Mouse (Mus musculus) limb, embryonic 12.5 days (tissue): ENCODE results near the gene Cacna1d. TPM values are rescaled to one million over a fixed set of nuclear protein-coding genes. Genes with fewer than 3 reads are reported as not detected.

Experiments used
- ATAC-seq: fragments of 200-750 bp; cut with Nextera tagmentation; 2 replicates; pipeline ENCODE4 v1.8.0; 2017; ENCODE audit warnings: low read depth, moderate TSS enrichment; ENCODE audit not compliant: insufficient number of reproducible peaks, insufficient read depth, low FRiP score, low TSS enrichment
- H3K27ac ChIP-seq: fragments of 300-500 bp; sonication (generic); 2 replicates; pipeline ENCODE4 v1.5.1; 2016; ENCODE audit warnings: mild to moderate bottlenecking, moderate library complexity
- H3K27me3 ChIP-seq: fragments of 300-500 bp; sonication (generic); 2 replicates; pipeline ENCODE4 v1.6.1; 2016; ENCODE audit warnings: mild to moderate bottlenecking, moderate library complexity
- H3K36me3 ChIP-seq: fragments of 300-500 bp; sonication (generic); 2 replicates; pipeline ENCODE4 v1.6.1; 2016; ENCODE audit warnings: mild to moderate bottlenecking, moderate library complexity
- H3K4me1 ChIP-seq: fragments of 300-500 bp; sonication (generic); replicated peaks from 2 replicates; pipeline ENCODE4 v1.6.1; 2016
- H3K4me2 ChIP-seq: fragments of 300-500 bp; sonication (generic); 2 replicates; pipeline ENCODE4 v1.6.1; 2016; ENCODE audit warnings: mild to moderate bottlenecking, moderate library complexity
- H3K4me3 ChIP-seq: fragments of 300-500 bp; sonication (generic); replicated peaks from 2 replicates; pipeline ENCODE4 v1.5.1; 2016; ENCODE audit warnings: mild to moderate bottlenecking
- H3K9ac ChIP-seq: fragments of 300-500 bp; sonication (generic); replicated peaks from 2 replicates; pipeline ENCODE4 v1.6.1; 2016; ENCODE audit warnings: mild to moderate bottlenecking, moderate library complexity
- H3K9me3 ChIP-seq: fragments of 300-500 bp; sonication (generic); 2 replicates; pipeline ENCODE4 v1.6.1; 2016; ENCODE audit warnings: mild to moderate bottlenecking, moderate library complexity
- WGBS: fragments of 180-500 bp; shearing (Covaris S2); methylation state at CpG from one replicate; pipeline ENCODE4 v1.1.7; 2016; 5-methylcytosine and 5-hydroxymethylcytosine counted together
- polyA plus RNA-seq: library from polyadenylated mRNA; unstranded; fragments of >200 nt; fragmentation: Nextera tagmentation; extraction: Ambion mirVana; gene quantifications from 2 replicates; pipeline ENCODE4 v1.2.1, GENCODE M21; 2016

Cacna1d gene
- polyA plus RNA-seq, 1 experiment from 2014 or later: 3.0 TPM

DNA sequence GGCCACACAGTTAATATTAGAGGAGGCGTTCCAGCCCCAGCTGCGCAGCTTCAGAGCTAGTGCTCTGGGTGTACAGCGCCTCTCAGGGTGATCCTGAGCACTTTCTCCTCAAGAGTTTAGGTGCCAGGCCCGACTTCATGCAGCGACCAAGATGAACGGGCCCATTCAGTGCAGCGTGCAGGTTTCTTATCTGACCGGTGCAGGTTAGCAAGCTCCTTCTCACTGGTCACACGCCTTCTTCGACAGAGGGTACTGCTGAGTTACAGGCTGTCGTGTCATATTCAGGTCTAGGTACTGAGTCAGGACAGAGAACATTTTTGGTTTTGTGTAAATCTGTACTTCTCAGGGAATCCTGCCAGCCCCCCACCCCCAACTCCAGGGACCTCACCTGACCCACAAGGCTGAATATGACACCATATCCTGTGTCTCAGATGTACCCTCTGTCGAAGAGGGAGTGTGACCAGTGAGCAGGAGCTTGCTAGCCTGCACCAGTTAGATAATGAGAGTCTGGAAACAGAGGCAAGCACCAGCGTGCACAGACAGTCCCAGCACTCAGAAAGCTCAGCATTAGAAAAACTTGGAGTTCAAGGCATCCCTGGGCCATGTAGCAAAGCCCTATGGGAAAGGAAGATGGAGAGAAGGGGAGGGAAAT is 249.0 kb downstream of the Cacna1d start:
- 82% methylated on average over 13 of the region's 13 CpGs for WGBS
- H3K9me3 ChIP-seq: no peaks in the 10 kb centered on the region
- no peak overlapping the region for H3K27ac ChIP-seq
- no peak overlapping the region for H3K4me2 ChIP-seq
- no peak overlapping the region for H3K4me3 ChIP-seq
- no peaks in the 10 kb centered on the region for H3K36me3 ChIP-seq
- no peak for ATAC-seq
- no peaks in the 10 kb centered on the region for H3K4me1 ChIP-seq
- H3K27me3 ChIP-seq: no peaks in the 10 kb centered on the region
- H3K9ac ChIP-seq: no peak overlapping the region

DNA sequence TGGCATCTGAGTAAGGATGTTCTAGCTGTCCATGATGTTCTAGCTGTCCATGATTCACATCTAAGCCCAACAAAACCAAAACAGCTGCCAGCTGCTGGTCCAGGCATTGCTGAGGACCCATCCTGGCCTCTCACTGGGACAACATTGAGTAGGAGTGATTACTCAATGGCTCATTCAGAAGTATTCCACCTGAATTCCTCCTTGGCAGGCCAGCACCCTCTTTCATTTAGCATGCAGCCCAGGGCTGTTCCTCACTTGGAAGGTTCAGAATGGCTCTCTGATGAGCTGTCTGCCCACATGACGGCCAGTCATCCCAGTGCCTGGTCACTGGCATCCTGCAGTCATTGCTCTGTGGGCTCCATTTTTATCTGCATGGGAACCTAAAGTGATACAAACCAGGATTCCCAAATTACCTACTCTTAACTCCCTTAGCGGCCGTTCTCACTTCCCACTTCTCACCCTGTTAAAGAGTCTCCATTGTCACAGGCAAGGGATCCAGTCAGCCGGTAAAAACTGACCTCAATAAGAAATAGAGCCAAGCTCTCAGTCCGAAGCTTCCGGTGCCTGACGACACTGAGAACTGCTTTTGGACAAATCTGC is 250.2 kb downstream of the Cacna1d start:
- no peak for ATAC-seq
- no peaks in the 10 kb centered on the region for H3K9me3 ChIP-seq
- H3K36me3 ChIP-seq: no peaks in the 10 kb centered on the region
- WGBS: 83% methylated on average over 7 of the region's 7 CpGs
- no peaks in the 10 kb centered on the region for H3K27me3 ChIP-seq
- no peak overlapping the region for H3K9ac ChIP-seq
- no peak overlapping the region for H3K27ac ChIP-seq
- no peak overlapping the region for H3K4me3 ChIP-seq
- H3K4me2 ChIP-seq: no peak overlapping the region
- H3K4me1 ChIP-seq: no peaks in the 10 kb centered on the region

DNA sequence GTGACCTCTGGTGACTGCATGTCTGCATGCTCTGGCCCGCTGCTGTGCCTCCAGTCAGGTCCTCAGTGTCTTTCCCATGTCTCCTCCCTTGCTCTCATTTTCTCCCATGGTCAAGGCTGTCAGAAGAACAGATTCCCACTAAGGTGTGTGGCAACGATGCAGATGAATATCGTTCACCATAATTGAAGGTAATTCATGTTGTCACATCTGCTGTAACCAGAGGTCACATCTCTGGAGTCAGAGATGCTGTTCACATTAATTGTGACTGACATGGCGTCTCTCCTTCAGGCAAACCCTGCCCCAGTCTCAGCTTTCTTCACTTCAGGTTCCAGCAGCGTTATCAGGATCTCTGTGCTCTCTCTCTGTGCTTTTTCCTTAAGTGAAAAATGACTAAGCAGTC is 252.4 kb downstream of the Cacna1d start:
- no peak for ATAC-seq
- H3K27me3 ChIP-seq: no peaks in the 10 kb centered on the region
- H3K27ac ChIP-seq: no peak overlapping the region
- H3K4me1 ChIP-seq: no peaks in the 10 kb centered on the region
- no peaks in the 10 kb centered on the region for H3K9me3 ChIP-seq
- no peaks in the 10 kb centered on the region for H3K36me3 ChIP-seq
- H3K4me2 ChIP-seq: no peak overlapping the region
- H3K4me3 ChIP-seq: no peak overlapping the region
- H3K9ac ChIP-seq: no peak overlapping the region
- 89% methylated on average over 5 of the region's 5 CpGs for WGBS

DNA sequence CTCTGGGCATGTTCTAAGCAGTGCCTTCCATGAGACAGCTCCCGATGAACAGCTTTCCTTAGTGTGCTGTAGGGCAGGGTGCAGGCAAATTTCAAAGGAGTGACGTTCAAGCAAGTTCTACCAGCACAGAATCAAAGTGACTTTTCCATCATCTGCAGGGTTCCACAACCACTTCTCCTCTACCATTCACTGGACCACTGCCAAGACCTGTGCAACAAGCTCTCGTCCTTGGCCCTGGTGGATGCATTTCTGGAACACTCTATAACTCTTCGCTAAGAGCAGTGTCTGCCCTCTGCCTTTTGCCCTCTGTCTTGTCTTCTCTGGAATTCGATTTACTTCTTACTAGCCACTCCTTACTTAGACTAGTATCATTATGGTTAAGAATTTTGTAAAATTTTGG is 266.1 kb downstream of the Cacna1d start:
- Histone ChIP-seq H3K4me1 (no peaks in the 10 kb centered on the region), H3K9ac (no peak overlapping the region), H3K9me3 (no peaks in the 10 kb centered on the region), H3K4me3 (no peak overlapping the region), H3K27me3 (no peaks in the 10 kb centered on the region), H3K36me3 (no peaks in the 10 kb centered on the region), H3K4me2 (no peak overlapping the region), H3K27ac (no peak overlapping the region)
- ATAC-seq: no peak
- WGBS: 82% methylated on average over 5 of the region's 5 CpGs

DNA sequence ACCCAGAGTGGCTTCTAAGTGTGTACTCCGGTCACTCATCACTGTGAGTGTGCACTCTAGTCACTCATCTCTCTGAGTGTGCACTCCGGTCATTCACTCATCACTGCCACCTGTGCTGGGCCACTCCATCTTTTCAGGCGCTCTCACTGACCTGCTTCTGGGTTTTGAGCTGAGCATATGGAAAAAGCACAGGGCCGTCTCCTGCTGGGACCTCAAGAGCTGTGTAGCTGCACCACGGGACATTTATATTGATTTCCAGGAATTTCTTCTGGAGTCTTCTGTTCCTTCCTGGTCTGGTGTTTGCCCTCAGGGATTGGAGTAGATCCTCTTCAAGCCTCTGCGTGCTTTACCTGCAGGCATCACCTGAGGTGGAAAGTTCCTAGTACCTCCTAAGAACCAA is 269.2 kb downstream of the Cacna1d start:
- WGBS: 88% methylated on average over 6 of the region's 6 CpGs
- Histone ChIP-seq H3K9me3 (no peaks in the 10 kb centered on the region), H3K4me2 (no peak overlapping the region), H3K9ac (no peak overlapping the region), H3K4me3 (no peak overlapping the region), H3K36me3 (no peaks in the 10 kb centered on the region), H3K4me1 (peaks cover 11% of the 10 kb centered on the region), H3K27me3 (no peaks in the 10 kb centered on the region), H3K27ac (no peak overlapping the region)
- ATAC-seq: no peak

DNA sequence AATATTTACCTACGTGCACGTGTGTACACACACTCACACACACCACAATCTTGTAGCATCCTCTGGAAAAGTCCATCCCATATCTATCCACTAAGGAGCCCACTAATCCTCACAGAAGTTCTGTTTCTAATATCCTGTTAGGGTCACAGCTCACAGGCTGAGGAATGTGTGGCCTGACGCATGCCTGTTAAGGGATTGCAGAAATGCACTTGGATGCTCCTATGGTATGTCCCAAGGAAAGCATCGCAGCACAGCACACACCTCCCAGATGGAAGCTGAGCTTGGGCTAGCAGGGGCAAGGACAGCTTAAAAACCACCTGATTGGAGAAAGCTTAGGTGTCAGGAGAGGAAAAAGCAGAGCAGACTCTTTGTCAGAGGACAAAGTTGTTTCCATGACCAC is 271.4 kb downstream of the Cacna1d start:
- Histone ChIP-seq H3K9me3 (no peaks in the 10 kb centered on the region), H3K4me2 (no peak overlapping the region), H3K4me1 (peaks cover 11% of the 10 kb centered on the region), H3K36me3 (no peaks in the 10 kb centered on the region), H3K27ac (no peak overlapping the region), H3K27me3 (no peaks in the 10 kb centered on the region), H3K9ac (no peak overlapping the region), H3K4me3 (no peak overlapping the region)
- 63% methylated on average over 4 of the region's 4 CpGs for WGBS
- ATAC-seq: no peak

DNA sequence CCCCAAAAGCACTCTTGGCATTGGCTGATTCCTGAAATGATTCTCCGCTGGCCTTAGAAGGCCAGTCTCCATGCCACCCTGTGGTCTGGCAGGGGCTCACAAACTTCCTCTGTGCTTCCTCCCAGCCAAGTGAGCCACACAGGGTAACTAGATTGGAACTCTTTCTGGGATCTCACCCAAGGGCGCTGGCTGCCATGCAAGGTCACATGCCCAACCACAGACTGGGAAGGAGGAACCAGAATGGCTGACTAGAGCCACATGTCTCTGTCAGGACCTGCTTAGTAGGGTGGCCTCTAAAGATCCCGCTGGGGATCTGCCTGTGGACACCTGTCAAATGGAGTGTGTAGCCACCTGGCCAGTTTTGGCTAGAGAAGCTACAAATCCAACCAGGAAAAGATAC is 273.1 kb downstream of the Cacna1d start:
- 91% methylated on average over 3 of the region's 3 CpGs for WGBS
- H3K27ac ChIP-seq: no peak overlapping the region
- H3K9ac ChIP-seq: no peak overlapping the region
- H3K4me3 ChIP-seq: no peak overlapping the region
- no peaks in the 10 kb centered on the region for H3K36me3 ChIP-seq
- peaks cover 11% of the 10 kb centered on the region for H3K4me1 ChIP-seq
- H3K4me2 ChIP-seq: no peak overlapping the region
- no peak for ATAC-seq
- H3K9me3 ChIP-seq: no peaks in the 10 kb centered on the region
- no peaks in the 10 kb centered on the region for H3K27me3 ChIP-seq

GRCm38 (mm10) chr14:30217124-30217523 is 274.1 kb downstream of the Cacna1d start:
- no peak for ATAC-seq
- 78% methylated on average over 2 of the region's 2 CpGs for WGBS
- peaks cover 11% of the 10 kb centered on the region for H3K4me1 ChIP-seq
- H3K27me3 ChIP-seq: no peaks in the 10 kb centered on the region
- H3K4me3 ChIP-seq: no peak overlapping the region
- H3K36me3 ChIP-seq: no peaks in the 10 kb centered on the region
- H3K9me3 ChIP-seq: no peaks in the 10 kb centered on the region
- H3K27ac ChIP-seq: no peak overlapping the region
- H3K9ac ChIP-seq: no peak overlapping the region
- H3K4me2 ChIP-seq: no peak overlapping the region

GRCm38 (mm10) chr14:30208156-30208555 is 283.1 kb downstream of the Cacna1d start:
- no peaks in the 10 kb centered on the region for H3K27me3 ChIP-seq
- H3K4me2 ChIP-seq: no peak overlapping the region
- H3K36me3 ChIP-seq: no peaks in the 10 kb centered on the region
- no peaks in the 10 kb centered on the region for H3K4me1 ChIP-seq
- no peak overlapping the region for H3K27ac ChIP-seq
- H3K9ac ChIP-seq: no peak overlapping the region
- 0 out of 2 replicates have a peak, but pooled peaks cover 3% of the 10 kb centered on the region for H3K9me3 ChIP-seq
- H3K4me3 ChIP-seq: no peak overlapping the region
- no peak for ATAC-seq

- no peaks in the 10 kb centered on the region for H3K27me3 ChIP-seq
- H3K4me1 ChIP-seq: no peaks in the 10 kb centered on the region
- H3K27ac ChIP-seq: no peak overlapping the region
- no peak overlapping the region for H3K9ac ChIP-seq
- 0 out of 2 replicates have a peak, but pooled peaks cover 3% of the 10 kb centered on the region for H3K9me3 ChIP-seq
- H3K36me3 ChIP-seq: no peaks in the 10 kb centered on the region
- ATAC-seq: no peak
- no peak overlapping the region for H3K4me2 ChIP-seq
- no peak overlapping the region for H3K4me3 ChIP-seq
- 65% methylated on average over 3 of the region's 3 CpGs for WGBS
Measured at GRCm38 (mm10) chr14:30205821-30206220, 285.4 kb downstream of the Cacna1d start.

GRCm38 (mm10) chr14:30204526-30204925 is 286.7 kb downstream of the Cacna1d start:
- H3K4me2 ChIP-seq: no peak overlapping the region
- H3K27ac ChIP-seq: no peak overlapping the region
- no peak for ATAC-seq
- no peaks in the 10 kb centered on the region for H3K4me1 ChIP-seq
- H3K4me3 ChIP-seq: no peak overlapping the region
- H3K27me3 ChIP-seq: no peaks in the 10 kb centered on the region
- no peak overlapping the region for H3K9ac ChIP-seq
- 0 out of 2 replicates have a peak, but pooled peaks cover 3% of the 10 kb centered on the region for H3K9me3 ChIP-seq
- WGBS: 100% methylated on average over 1 of the region's 1 CpGs
- no peaks in the 10 kb centered on the region for H3K36me3 ChIP-seq

- no peak overlapping the region for H3K27ac ChIP-seq
- no peak for ATAC-seq
- no peaks in the 10 kb centered on the region for H3K36me3 ChIP-seq
- peaks cover 9% of the 10 kb centered on the region for H3K4me1 ChIP-seq
- 77% methylated on average over 1 of the region's 1 CpGs for WGBS
- H3K27me3 ChIP-seq: no peaks in the 10 kb centered on the region
- no peak overlapping the region for H3K9ac ChIP-seq
- no peak overlapping the region for H3K4me2 ChIP-seq
- H3K9me3 ChIP-seq: no peaks in the 10 kb centered on the region
- H3K4me3 ChIP-seq: no peak overlapping the region
Measured at GRCm38 (mm10) chr14:30200310-30200709, 290.9 kb downstream of the Cacna1d start.
